Mouse (Mus musculus) left cerebral cortex, adult 9 months (tissue): Measurements from ENCODE around the gene Car7.
"Not testable (repeated sequence)": the region's sequence is repeated elsewhere in the genome, so short reads cannot be mapped to it uniquely, and the experiment has no call there.

ENCODE experiments used
- DNase-seq, 2 experiments: peaks; one replicate each; pipeline ENCODE4 v3.0.0; 2022; ENCODE audit warnings: low spot score in 2 of 2

Car7 gene

GRCm38 (mm10) chr8:104569559-104569958, 35.1 kb downstream of the Car7 start:
- DNase-seq: peak in 1 of 2 experiments; percentile 46

GRCm38 (mm10) chr8:104570436-104571343, 36.2 kb downstream of the Car7 start:
- DNase-seq: peak in 1 of 2 experiments; percentile 87

GRCm38 (mm10) chr8:104576820-104577219, 42.3 kb downstream of the Car7 start:
- no peak for DNase-seq

GRCm38 (mm10) chr8:104577606-104578005, 43.1 kb downstream of the Car7 start:
- DNase-seq: not testable (repeated sequence)

- DNase-seq: no peak
These were observed 50.0 kb downstream of the Car7 start for GRCm38 (mm10) chr8:104584522-104584921.

GRCm38 (mm10) chr8:104590284-104590683, 55.8 kb downstream of the Car7 start:
- no peak for DNase-seq

GRCm38 (mm10) chr8:104591133-104591834, 56.8 kb downstream of the Car7 start, which contains the start of gene Pdp2:
Pdp2 (plus strand) TSS chr8:104591451.
- DNase-seq: peak; percentile 87 to 97

GRCm38 (mm10) chr8:104591856-104592255, 57.4 kb downstream of the Car7 start:
- no peak for DNase-seq

- DNase-seq: no peak
These were observed 58.1 kb downstream of the Car7 start for GRCm38 (mm10) chr8:104592566-104592965.

GRCm38 (mm10) chr8:104593536-104594325, 59.2 kb downstream of the Car7 start:
- DNase-seq: no peak

GRCm38 (mm10) chr8:104594611-104595362, 60.3 kb downstream of the Car7 start:
- DNase-seq: no peak

- no peak for DNase-seq
These were observed 61.5 kb downstream of the Car7 start for GRCm38 (mm10) chr8:104595773-104596536.

- DNase-seq: no peak
These were observed 63.2 kb downstream of the Car7 start for GRCm38 (mm10) chr8:104597656-104598055.

- DNase-seq: no peak
These were observed 64.0 kb downstream of the Car7 start for GRCm38 (mm10) chr8:104598496-104598895.
